Comparison of ENCODE assay signal across 8 mouse cellular contexts in genomic region chr9:107568331-107569261, GRCm38 (mm10). TPM values are rescaled to one million over a fixed set of nuclear protein-coding genes. Genes with fewer than 3 reads are reported as not detected.
DNase-seq lines count a peak whose midpoint lies in the region; ATAC-seq and TF ChIP-seq lines count a peak whose summit lies in the region.

No protein-coding gene starts in this region.

- DNase-seq in 3134 (ENCODE audit: extremely low read depth, insufficient read length, low spot score) = peak; percentile 82
- DNase-seq in adrenal gland, postnatal 14 days = peak; percentile 93
- DNase-seq in embryonic facial prominence, embryonic 11.5 days (ENCODE audit: low spot score) = peak; percentile 94
- DNase-seq in heart, adult 18-20 months = peak; percentile 91 to 92
- DNase-seq in kidney, adult 18-20 months = peak; percentile 92
- peak; percentile 87 for DNase-seq in limb, embryonic 14.5 days (ENCODE audit: low spot score)
- DNase-seq in spleen, adult 18-20 months = peak; percentile 71 to 80

- 0 out of 2 replicates have a peak, but pooled peaks have one; percentile 74 for TF ChIP-seq POLR2A in limb, embryonic 14.5 days (IDR thresholded peaks at IDR 0.05; ENCODE audit: borderline replicate concordance, extremely low read depth, insufficient read depth, insufficient read length)

- H3K27ac ChIP-seq in embryonic facial prominence, embryonic 11.5 days (replicated peaks; ENCODE audit: low read depth, low read length) = peak overlapping the region; percentile 66; the same call in 1 of the 2 replicates
- peak overlapping the region; percentile 75 for H3K27ac ChIP-seq in limb, embryonic 14.5 days (replicated peaks; ENCODE audit: low read depth, low read length)
- peak overlapping the region; percentile 89 for H3K27ac ChIP-seq in midbrain, embryonic 15.5 days

- 0 out of 2 replicates have a peak, but pooled peaks cover 6% of the 10 kb centered on the region for H3K4me1 ChIP-seq in embryonic facial prominence, embryonic 11.5 days (ENCODE audit: control insufficient read depth, insufficient read depth, low read length)
- H3K4me1 ChIP-seq in limb, embryonic 14.5 days (ENCODE audit: control insufficient read depth, insufficient read depth, low read length) = peaks cover 31% of the 10 kb centered on the region
- peaks cover 57% of the 10 kb centered on the region for H3K4me1 ChIP-seq in midbrain, embryonic 15.5 days

- H3K4me2 ChIP-seq in embryonic facial prominence, embryonic 11.5 days (ENCODE audit: low read depth, low read length) = peak overlapping the region; percentile 51
- H3K4me2 ChIP-seq in limb, embryonic 14.5 days (replicated peaks; ENCODE audit: low read depth, low read length, severe bottlenecking) = peak overlapping the region; percentile 93
- peak overlapping the region; percentile 84 for H3K4me2 ChIP-seq in midbrain, embryonic 15.5 days

- no peaks in the 10 kb centered on the region for H3K27me3 ChIP-seq in embryonic facial prominence, embryonic 11.5 days (ENCODE audit: control insufficient read depth, insufficient read depth, low read length)
- H3K27me3 ChIP-seq in limb, embryonic 14.5 days (ENCODE audit: control insufficient read depth, insufficient read depth, low read length) = no peaks in the 10 kb centered on the region
- no peaks in the 10 kb centered on the region for H3K27me3 ChIP-seq in midbrain, embryonic 15.5 days (replicated peaks)

- WGBS in embryonic facial prominence, embryonic 11.5 days = 0% methylated on average over 41 of the region's 41 CpGs
- WGBS in limb, embryonic 14.5 days = under 1% methylated on average over 41 of the region's 41 CpGs
- under 1% methylated on average over 41 of the region's 41 CpGs for WGBS in midbrain, embryonic 15.5 days

- H3K36me3 ChIP-seq in embryonic facial prominence, embryonic 11.5 days (replicated peaks; ENCODE audit: control insufficient read depth, insufficient read depth, low read depth, low read length) = peaks cover 5% of the 10 kb centered on the region
- H3K36me3 ChIP-seq in limb, embryonic 14.5 days (ENCODE audit: control insufficient read depth, insufficient read depth, low read length) = peaks cover 36% of the 10 kb centered on the region
- H3K36me3 ChIP-seq in midbrain, embryonic 15.5 days (replicated peaks) = peaks cover 33% of the 10 kb centered on the region

- peak overlapping the region; percentile 87 for H3K9ac ChIP-seq in embryonic facial prominence, embryonic 11.5 days (replicated peaks; ENCODE audit: low read length)
- peak overlapping the region; percentile 78 for H3K9ac ChIP-seq in limb, embryonic 14.5 days (ENCODE audit: low read depth, low read length, severe bottlenecking)
- H3K9ac ChIP-seq in midbrain, embryonic 15.5 days = peak overlapping the region; percentile 88

- H3K9me3 ChIP-seq in embryonic facial prominence, embryonic 11.5 days (replicated peaks; ENCODE audit: control insufficient read depth, low read length) = no peaks in the 10 kb centered on the region
- H3K9me3 ChIP-seq in limb, embryonic 14.5 days (ENCODE audit: control insufficient read depth, low read length) = no peaks in the 10 kb centered on the region
- H3K9me3 ChIP-seq in midbrain, embryonic 15.5 days = no peaks in the 10 kb centered on the region

- peak overlapping the region; percentile 86 for H3K4me3 ChIP-seq in embryonic facial prominence, embryonic 11.5 days (ENCODE audit: low read depth, low read length)
- H3K4me3 ChIP-seq in limb, embryonic 14.5 days (replicated peaks; ENCODE audit: low read length) = peak overlapping the region; percentile 75
- H3K4me3 ChIP-seq in midbrain, embryonic 15.5 days = peak overlapping the region; percentile 94

- ATAC-seq in embryonic facial prominence, embryonic 11.5 days (replicated peaks; ENCODE audit: insufficient number of reproducible peaks, low FRiP score, low TSS enrichment, low read depth) = peak; percentile 83
- ATAC-seq in limb, embryonic 14.5 days (ENCODE audit: low FRiP score, low read depth) = peak; percentile 88
- peak; percentile 89 for ATAC-seq in midbrain, embryonic 15.5 days (replicated peaks)

RNA-seq across cellular contexts. Expression of gene Hyal2, which starts 0.9 kb away (rescaled TPM):
- total RNA-seq in adrenal gland, postnatal 14 days (2021) = 35.0 and 38.9 TPM in 2 replicates
- 138 and 150 TPM in 2 replicates for polyA plus RNA-seq in embryonic facial prominence, embryonic 11.5 days (2014; fragmentation: Nextera tagmentation; extraction: Ambion mirVana)
- total RNA-seq in heart, adult 18-20 months (2021) = 10 to 100 TPM; 31.4 to 40.0 TPM
- polyA plus RNA-seq in limb, embryonic 14.5 days (2012; rRNA removed) = 68.0 and 88.8 TPM in 2 replicates
- polyA plus RNA-seq in limb, embryonic 14.5 days (2014; fragmentation: Nextera tagmentation; extraction: Ambion mirVana) = 123 and 130 TPM in 2 replicates
- polyA plus RNA-seq in midbrain, embryonic 15.5 days (2015; fragmentation: Nextera tagmentation; extraction: Ambion mirVana) = 82.9 and 88.7 TPM in 2 replicates

RNA-seq across cellular contexts. Expression of gene Tusc2, which starts 5.5 kb away (rescaled TPM):
- 32.7 and 37.9 TPM in 2 replicates for total RNA-seq in adrenal gland, postnatal 14 days (2021)
- polyA plus RNA-seq in embryonic facial prominence, embryonic 11.5 days (2014; fragmentation: Nextera tagmentation; extraction: Ambion mirVana) = 68.5 and 68.9 TPM in 2 replicates
- 10 to 100 TPM; 38.3 to 40.9 TPM for total RNA-seq in heart, adult 18-20 months (2021)
- 35.8 and 43.3 TPM in 2 replicates for polyA plus RNA-seq in limb, embryonic 14.5 days (2012; rRNA removed)
- polyA plus RNA-seq in limb, embryonic 14.5 days (2014; fragmentation: Nextera tagmentation; extraction: Ambion mirVana) = 42.1 and 43.0 TPM in 2 replicates
- polyA plus RNA-seq in midbrain, embryonic 15.5 days (2015; fragmentation: Nextera tagmentation; extraction: Ambion mirVana) = 123 and 125 TPM in 2 replicates

RNA-seq across cellular contexts. Expression of gene Hyal1, which starts 8.1 kb away (rescaled TPM):
- total RNA-seq in adrenal gland, postnatal 14 days (2021) = 9.9 and 17.6 TPM in 2 replicates
- polyA plus RNA-seq in embryonic facial prominence, embryonic 11.5 days (2014; fragmentation: Nextera tagmentation; extraction: Ambion mirVana) = 5.3 and 7.3 TPM in 2 replicates
- total RNA-seq in heart, adult 18-20 months (2021) = 1 to 10 TPM; 3.4 to 5.1 TPM
- 11.1 TPM in 2 replicates for polyA plus RNA-seq in limb, embryonic 14.5 days (2012; rRNA removed)
- 6.9 and 8.5 TPM in 2 replicates for polyA plus RNA-seq in limb, embryonic 14.5 days (2014; fragmentation: Nextera tagmentation; extraction: Ambion mirVana)
- 7.9 and 9.5 TPM in 2 replicates for polyA plus RNA-seq in midbrain, embryonic 15.5 days (2015; fragmentation: Nextera tagmentation; extraction: Ambion mirVana)

RNA-seq across cellular contexts. Expression of gene Naa80, which starts 10.1 kb away (rescaled TPM):
- total RNA-seq in adrenal gland, postnatal 14 days (2021) = 19.6 and 21.0 TPM in 2 replicates
- polyA plus RNA-seq in embryonic facial prominence, embryonic 11.5 days (2014; fragmentation: Nextera tagmentation; extraction: Ambion mirVana) = 11.8 and 14.2 TPM in 2 replicates
- 10 to 100 TPM; 16.1 to 20.1 TPM for total RNA-seq in heart, adult 18-20 months (2021)
- polyA plus RNA-seq in limb, embryonic 14.5 days (2012; rRNA removed) = 38.7 and 57.8 TPM in 2 replicates
- polyA plus RNA-seq in limb, embryonic 14.5 days (2014; fragmentation: Nextera tagmentation; extraction: Ambion mirVana) = 17.2 and 18.8 TPM in 2 replicates
- polyA plus RNA-seq in midbrain, embryonic 15.5 days (2015; fragmentation: Nextera tagmentation; extraction: Ambion mirVana) = 21.4 and 23.1 TPM in 2 replicates

RNA-seq across cellular contexts. Expression of gene Hyal3, which starts 12.0 kb away (rescaled TPM):
- total RNA-seq in adrenal gland, postnatal 14 days (2021) = 1.4 and 1.6 TPM in 2 replicates
- 0.66 TPM in 2 replicates for polyA plus RNA-seq in embryonic facial prominence, embryonic 11.5 days (2014; fragmentation: Nextera tagmentation; extraction: Ambion mirVana)
- under 1 TPM; 0.28 to 0.37 TPM for total RNA-seq in heart, adult 18-20 months (2021)
- 1.4 and 1.9 TPM in 2 replicates for polyA plus RNA-seq in limb, embryonic 14.5 days (2012; rRNA removed)
- polyA plus RNA-seq in limb, embryonic 14.5 days (2014; fragmentation: Nextera tagmentation; extraction: Ambion mirVana) = 1.2 and 1.5 TPM in 2 replicates
- 1.8 TPM in 2 replicates for polyA plus RNA-seq in midbrain, embryonic 15.5 days (2015; fragmentation: Nextera tagmentation; extraction: Ambion mirVana)

Comparison
In these comparisons a context has a peak if more than half of its experiments do, and no peak if none do; other contexts are left out.
1. Peak in every context shown above with its lines: DNase-seq, ATAC-seq, H3K4me3 ChIP-seq and H3K27ac ChIP-seq.